Mouse (Mus musculus) stomach, postnatal 0 days (tissue): ENCODE measurements at regions not wholly inside any gene's neighbourhood (a gene's known extent, or its start where the extent isn't known, plus 50 kb on each side); places are given as distances from the start of the nearest gene placed in this dataset.

Experiments used
- CTCF ChIP-seq: IDR thresholded peaks from 2 replicates; pipeline ENCODE4 v1.5.1; 2016; ENCODE audit warnings: antibody characterized with exemption, low read depth, mild to moderate bottlenecking, moderate library complexity
- EP300 ChIP-seq: optimal IDR thresholded peaks from 2 replicates; pipeline ENCODE3; 2016; ENCODE audit warnings: antibody characterized with exemption

DNA sequence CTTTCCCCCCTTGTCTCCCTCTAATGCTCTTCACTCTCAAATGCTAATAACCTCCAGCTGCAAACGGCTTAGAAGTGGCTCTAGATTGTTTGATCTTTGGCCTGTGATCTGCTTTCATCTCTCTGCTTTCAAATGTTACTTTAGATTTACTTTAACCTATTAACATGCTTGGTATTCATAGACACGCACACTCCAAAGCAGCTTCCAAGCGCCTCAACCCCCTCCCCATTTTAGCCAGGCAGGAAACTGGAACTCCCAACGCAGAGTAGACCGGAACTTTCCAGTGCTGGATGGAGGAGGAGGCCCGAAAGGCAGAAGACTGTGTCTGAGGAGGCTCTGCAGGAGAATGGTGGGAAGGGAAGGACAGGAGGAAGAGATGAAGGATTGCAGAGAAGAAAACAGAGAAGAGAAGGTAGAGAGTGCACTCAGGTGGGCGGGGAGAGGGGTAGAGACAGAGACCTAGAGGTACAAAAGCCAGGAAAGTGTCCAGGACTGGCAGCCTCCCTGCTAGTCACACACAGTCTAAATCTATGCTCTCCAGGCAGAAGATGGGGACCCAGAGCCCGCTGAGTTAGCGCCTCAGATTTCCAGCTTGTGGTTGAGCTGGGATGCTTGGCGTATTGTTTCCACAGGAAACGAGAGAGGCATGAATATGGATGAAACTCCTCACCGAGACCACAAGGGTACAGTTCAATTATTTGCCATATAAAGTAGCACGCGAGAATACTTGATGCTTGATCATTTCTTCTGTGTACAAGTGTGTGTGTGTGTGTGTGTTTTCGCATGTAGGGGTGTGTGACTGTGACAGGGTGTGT is 167.6 kb upstream of the Gm4791 start:
- TF ChIP-seq EP300 (no peak), CTCF (no peak)
